Mouse (Mus musculus) embryo, embryonic 10 days (tissue): ENCODE data around the gene Csta1.

Source experiments
- DNase-seq: peaks from one replicate; pipeline ENCODE4 v3.0.0-alpha.2; 2015; ENCODE audit warnings: low spot score

Gene Csta1

DNA sequence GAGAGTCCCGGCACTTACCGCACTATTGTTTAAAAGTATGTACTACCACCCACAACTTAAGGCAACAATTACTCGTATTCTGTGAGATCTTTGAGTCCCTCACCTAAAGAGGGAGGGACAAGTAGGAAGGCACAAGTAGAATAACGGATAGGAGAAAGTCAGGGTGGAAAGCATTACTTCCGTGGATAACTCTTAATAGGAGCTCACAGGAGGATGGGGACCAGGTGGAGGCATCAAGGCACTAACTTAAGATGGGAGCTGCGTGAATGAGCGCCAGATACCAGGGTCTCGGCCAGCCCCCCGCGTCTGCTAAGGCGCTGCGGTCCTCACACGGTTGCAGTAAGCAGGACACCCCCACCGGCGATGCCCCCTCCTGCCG, 60.0 kb downstream of the Csta1 start:
- DNase-seq: no peak
